14 mouse cellular contexts compared by ENCODE assay signal in the genomic region with DNA sequence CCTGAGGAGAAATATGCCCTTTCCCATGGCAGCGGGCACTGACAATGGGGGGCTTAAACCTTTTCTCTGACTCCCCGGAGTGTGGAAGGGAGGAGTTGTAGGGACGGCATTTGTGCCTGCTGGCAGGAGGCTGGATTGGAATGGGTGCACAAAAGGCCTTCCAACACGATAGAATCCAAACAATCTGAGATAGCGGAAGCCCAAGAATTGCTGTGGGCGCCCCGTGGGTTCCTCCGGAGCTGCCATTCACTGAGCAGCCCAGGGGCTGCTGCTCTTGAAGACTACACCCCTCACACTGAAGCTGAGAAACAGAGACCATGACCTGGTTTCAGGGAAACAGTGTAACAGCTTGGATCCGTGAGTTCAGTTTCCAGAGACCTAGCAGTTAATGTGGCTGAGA.
DNase-seq lines count a peak whose midpoint lies in the region; ATAC-seq and TF ChIP-seq lines count a peak whose summit lies in the region.
"Had no signal": no experiment of that assay in that cellular context is flagged by ENCODE, and none has a peak within 500 bp of the region (broad histone marks: within the 10 kb centered on the region; RNA-seq: fewer than 3 reads in every experiment).

No protein-coding gene starts in this region.

- no peak for TF ChIP-seq CTCF in intestine, postnatal 0 days (IDR thresholded peaks at IDR 0.05; ENCODE audit: low read depth)
- no peak for TF ChIP-seq CTCF in kidney, adult 2 months (conservative IDR thresholded peaks at IDR 0.05; ENCODE audit: insufficient read depth, insufficient read length, low read depth, low read length)

- no peak overlapping the region for H3K4me3 ChIP-seq in heart, embryonic 14.5 days (ENCODE audit: control insufficient read depth in 1 of 2, insufficient read depth in 1 of 2, low read depth in 1 of 2, low read length in 2 of 2)
- no peak overlapping the region for H3K4me3 ChIP-seq in intestine, postnatal 0 days (ENCODE audit: low read depth, low read length)
- no peak overlapping the region for H3K4me3 ChIP-seq in kidney, adult 2 months (ENCODE audit: insufficient read depth, low read depth, low read length)

- DNase-seq in heart, postnatal 25 days (ENCODE audit: low spot score): no peak
- DNase-seq in retina, postnatal 1 day: peak; percentile 45
- no peak for DNase-seq in retina, embryonic 14.5 days (ENCODE audit: low spot score)
- no peak for DNase-seq in gastrocnemius, postnatal 10 days
- no peak for DNase-seq in kidney, adult 2 months
- DNase-seq in yolk sac, embryonic 10.5 days (ENCODE audit: low spot score): no peak
- DNase-seq: adrenal gland, adult 2 months; B cell, adult 2 months; cerebellum, adult 9-11 months; kidney, postnatal 10 days; layer of hippocampus, postnatal 36 days; thymus, adult 2 months had no signal

- no peak for TF ChIP-seq POLR2A in kidney, adult 2 months (IDR thresholded peaks at IDR 0.05; ENCODE audit: low read depth, low read length)

- H3K9me3 ChIP-seq in heart, embryonic 14.5 days (ENCODE audit: control insufficient read depth, low read length): no peaks in the 10 kb centered on the region
- no peaks in the 10 kb centered on the region for H3K9me3 ChIP-seq in intestine, postnatal 0 days (ENCODE audit: control insufficient read depth)

- 35% methylated on average over 9 of the region's 9 CpGs for WGBS in heart, embryonic 14.5 days
- WGBS in intestine, postnatal 0 days: 42% methylated on average over 9 of the region's 9 CpGs
- 80% methylated on average over 9 of the region's 9 CpGs for WGBS in kidney, adult 2 months

- H3K4me1 ChIP-seq in heart, embryonic 14.5 days (ENCODE audit: control insufficient read depth in 2 of 2, insufficient read depth in 2 of 2, low read length in 2 of 2): peaks cover 33 to 49% of the 10 kb centered on the region in 2 experiments
- peaks cover 7% of the 10 kb centered on the region for H3K4me1 ChIP-seq in intestine, postnatal 0 days (replicated peaks; ENCODE audit: control insufficient read depth, insufficient read depth, low read length)
- no peaks in the 10 kb centered on the region for H3K4me1 ChIP-seq in kidney, adult 2 months (ENCODE audit: control insufficient read depth, insufficient read depth, low read length)

- intact Hi-C loops in heart, postnatal 25 days (cut with DNase I): no loop called here

- peak overlapping the region; percentile 25 to 69; a peak in 3 of 4 replicates for H3K27ac ChIP-seq in heart, embryonic 14.5 days (replicated peaks in 1 of 2; ENCODE audit: control insufficient read depth in 1 of 2, insufficient read depth in 1 of 2, low read depth in 2 of 2, low read length in 2 of 2)
- H3K27ac ChIP-seq in intestine, postnatal 0 days (ENCODE audit: low read depth, low read length): peak overlapping the region; percentile 41; the same call in 1 of the 2 replicates
- no peak overlapping the region for H3K27ac ChIP-seq in kidney, adult 2 months (ENCODE audit: insufficient read depth, low read depth, low read length)

- H3K36me3 ChIP-seq in heart, embryonic 14.5 days (ENCODE audit: control insufficient read depth, insufficient read depth, low read length): peaks cover 37% of the 10 kb centered on the region
- H3K36me3 ChIP-seq in intestine, postnatal 0 days (ENCODE audit: control insufficient read depth, insufficient read depth): peaks cover 22% of the 10 kb centered on the region; the same call in 1 of the 2 replicates
- H3K36me3 ChIP-seq in kidney, adult 2 months (ENCODE audit: control insufficient read depth, insufficient read depth, low read length): no peaks in the 10 kb centered on the region

- no peaks in the 10 kb centered on the region for H3K27me3 ChIP-seq in heart, embryonic 14.5 days (ENCODE audit: control insufficient read depth, insufficient read depth, low read length)
- H3K27me3 ChIP-seq in intestine, postnatal 0 days (replicated peaks; ENCODE audit: control insufficient read depth, insufficient read depth, low read length): no peaks in the 10 kb centered on the region
- H3K27me3 ChIP-seq in kidney, adult 2 months (replicated peaks; ENCODE audit: control insufficient read depth, insufficient read depth, low read length): no peaks in the 10 kb centered on the region

- no peak overlapping the region for H3K4me2 ChIP-seq in heart, embryonic 14.5 days (ENCODE audit: low read length)
- H3K4me2 ChIP-seq in intestine, postnatal 0 days (replicated peaks; ENCODE audit: low read depth): 0 out of 2 replicates have a peak overlapping the region, but pooled peaks have one; percentile 30

- ATAC-seq in heart, embryonic 14.5 days (ENCODE audit: insufficient number of reproducible peaks, insufficient read depth, low FRiP score, low read depth): no peak
- no peak for ATAC-seq in intestine, postnatal 0 days

- H3K9ac ChIP-seq in heart, embryonic 14.5 days (ENCODE audit: low read length): peak overlapping the region; percentile 62
- H3K9ac ChIP-seq in intestine, postnatal 0 days (ENCODE audit: low read depth, low read length): no peak overlapping the region
